Mouse (Mus musculus) erythroblast, embryonic 14.5 days (primary cell): ENCODE results near the gene Dyrk4.

ENCODE experiments used
- GATA1 ChIP-seq: IDR thresholded peaks from 2 replicates; pipeline ENCODE4 v1.6.1; 2012; ENCODE audit warnings: low read length, inconsistent platforms, mixed read lengths
- TAL1 ChIP-seq: IDR thresholded peaks from 3 replicates; pipeline ENCODE4 v1.6.1; 2012; ENCODE audit warnings: low read length, inconsistent platforms, mixed read lengths

DNA sequence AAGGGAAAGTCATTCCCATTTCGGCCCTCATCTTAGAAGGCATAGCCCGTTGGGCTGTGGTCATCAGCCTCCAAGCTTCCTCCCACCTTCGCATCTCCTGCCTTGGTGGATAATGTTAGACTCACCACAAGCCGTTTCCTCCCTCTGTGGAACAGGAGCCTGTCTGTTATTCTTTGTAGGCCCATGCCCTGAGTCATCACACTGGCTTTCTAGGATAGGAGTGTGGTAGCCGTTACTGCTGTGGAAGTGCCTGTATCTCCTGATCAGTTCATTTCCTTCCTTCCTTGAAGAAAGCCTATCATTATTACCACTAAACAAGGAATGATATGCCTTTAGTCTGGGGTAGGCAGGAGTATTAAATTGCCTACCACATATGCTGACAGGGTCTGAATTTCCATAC, 41.1 kb upstream of the Dyrk4 start:
- TF ChIP-seq GATA1 (no peak), TAL1 (no peak)
